Mouse (Mus musculus) CH12.LX (cell line): ENCODE results near the gene Zic1.

Source experiments
- CTCF ChIP-seq, 2 experiments: IDR thresholded peaks in 1 of 2; conservative IDR thresholded peaks in 1 of 2; 2 replicates each; pipeline ENCODE4 v1.5.1; 2011 to 2012; ENCODE audit warnings: low read depth in 2 of 2, low read length in 2 of 2, improper control_type of control experiment in 1 of 2, inconsistent platforms in 1 of 2, mild to moderate bottlenecking in 1 of 2, moderate library complexity in 1 of 2
- EP300 ChIP-seq: IDR thresholded peaks from 2 replicates; pipeline ENCODE4 v1.6.1; 2011; ENCODE audit warnings: low read length, improper control_type of control experiment
- HCFC1 ChIP-seq: IDR thresholded peaks from 2 replicates; pipeline ENCODE4 v1.6.1; 2012; ENCODE audit warnings: low read depth, mild to moderate bottlenecking, inconsistent platforms, low read length, improper control_type of control experiment
- NRF1 ChIP-seq: IDR thresholded peaks from 2 replicates; pipeline ENCODE4 v1.6.1; 2014; ENCODE audit warnings: low read depth, mild to moderate bottlenecking, inconsistent platforms, low read length, improper control_type of control experiment, moderate library complexity
- POLR2A ChIP-seq: IDR thresholded peaks from 2 replicates; pipeline ENCODE4 v1.6.1; 2011; ENCODE audit warnings: low read depth, mild to moderate bottlenecking, improper control_type of control experiment, low read length
- TBP ChIP-seq: conservative IDR thresholded peaks from 2 replicates; pipeline ENCODE4 v1.6.1; 2011; ENCODE audit warnings: low read depth, low read length, improper control_type of control experiment
- ZNF384 ChIP-seq: IDR thresholded peaks from 2 replicates; pipeline ENCODE4 v1.6.1; 2012; ENCODE audit warnings: low read depth, low read length, improper control_type of control experiment, inconsistent platforms

- TF ChIP-seq ZNF384 (no peak), EP300 (no peak), NRF1 (no peak), CTCF (conservative IDR thresholded peaks at IDR 0.05 in 1 of 2, IDR thresholded peaks at IDR 0.05 in 1 of 2; ENCODE audit: low read depth in 2 of 2, low read length in 2 of 2) (no peak), TBP (no peak), HCFC1 (no peak), POLR2A (no peak)
Observed at GRCm38 (mm10) chr9:91364971-91365501, 574 bp downstream of the Zic1 start.
